Comparison of ENCODE assay signal across 8 mouse cellular contexts in genomic region chr8:105348450-105349095, GRCm38 (mm10). TPM values are rescaled to one million over a fixed set of nuclear protein-coding genes. Genes with fewer than 3 reads are reported as not detected.
A peak's percentile ranks its signal among the peaks of the same experiment; 100 is the strongest.
DNase-seq lines count a peak whose midpoint lies in the region; ATAC-seq and TF ChIP-seq lines count a peak whose summit lies in the region.

Slc9a5 (plus strand) TSS chr8:105348843.

- H3K9ac ChIP-seq in ES-E14 (ENCODE audit: insufficient read depth, low read depth, low read length, poor library complexity, severe bottlenecking), result peak within 1 kb of the TSS; percentile 79
- H3K9ac ChIP-seq in lung, embryonic 14.5 days, result peak within 1 kb of the TSS; percentile 83

- H3K27ac ChIP-seq in ES-E14 (ENCODE audit: insufficient read depth, low read depth, low read length, poor library complexity, severe bottlenecking), result peak within 1 kb of the TSS; percentile 24; the same call in 1 of the 2 replicates
- H3K27ac ChIP-seq in heart, embryonic 10.5 days, result peak within 1 kb of the TSS; percentile 89
- peak within 1 kb of the TSS; percentile 96 for H3K27ac ChIP-seq in lung, embryonic 14.5 days (ENCODE audit: low read depth)

- peak within 1 kb of the TSS; percentile 90 for H3K4me2 ChIP-seq in lung, embryonic 14.5 days

- DNase-seq in 3T3-L1 (ENCODE audit: low read depth, low spot score) (peak; percentile 81), ES-E14 (ENCODE audit: low read depth, low spot score) (no peak)
- peak; percentile 67 to 68 for DNase-seq in cerebellum, postnatal 36 days
- DNase-seq in heart, embryonic 10.5 days (ENCODE audit: low spot score), result peak; percentile 91
- DNase-seq in kidney, postnatal 25 days, result peak; percentile 47 to 58
- DNase-seq in lung, embryonic 14.5 days, result peak; percentile 92
- peak; percentile 56 to 61 for DNase-seq in right cerebral cortex, adult 2 months (ENCODE audit: low spot score in 2 of 2)
- DNase-seq in urinary bladder, postnatal 14 days (ENCODE audit: low spot score), result no peak

- peak; percentile 5 for ATAC-seq in lung, embryonic 14.5 days (ENCODE audit: insufficient read depth)

- H3K9me3 ChIP-seq in ES-E14 (ENCODE audit: control insufficient read depth, insufficient read depth, low read depth, low read length), result no peaks in the 10 kb centered on the region
- H3K9me3 ChIP-seq in heart, embryonic 10.5 days, result no peaks in the 10 kb centered on the region
- no peaks in the 10 kb centered on the region for H3K9me3 ChIP-seq in lung, embryonic 14.5 days (ENCODE audit: low read depth, low read length)

- H3K4me3 ChIP-seq in ES-E14 (ENCODE audit: insufficient read depth in 1 of 2, low read depth in 1 of 2, low read length in 2 of 2, poor library complexity in 1 of 2, severe bottlenecking in 1 of 2), result peak within 1 kb of the TSS; percentile 86 to 90
- peak within 1 kb of the TSS; percentile 72 for H3K4me3 ChIP-seq in heart, embryonic 10.5 days
- peak within 1 kb of the TSS; percentile 84 for H3K4me3 ChIP-seq in lung, embryonic 14.5 days (ENCODE audit: low read depth, low read length)

- WGBS in heart, embryonic 10.5 days, result under 1% methylated on average over 34 of the region's 34 CpGs
- under 1% methylated on average over 34 of the region's 34 CpGs for WGBS in lung, embryonic 14.5 days

- in situ Hi-C loops in ES-E14 (cut with MboI; ENCODE audit: low sequenced_read_pairs in 2 of 2, unreplicated experiment in 2 of 2), result no loop called here

- H3K36me3 ChIP-seq in ES-E14 (ENCODE audit: control insufficient read depth, insufficient read depth, low read length, poor library complexity, severe bottlenecking), result no peaks in the 10 kb centered on the region
- no peaks in the 10 kb centered on the region for H3K36me3 ChIP-seq in heart, embryonic 10.5 days
- H3K36me3 ChIP-seq in lung, embryonic 14.5 days (ENCODE audit: insufficient read depth), result peaks cover 9% of the 10 kb centered on the region; the same call in 1 of the 2 replicates

- TF ChIP-seq CTCF in lung, embryonic 14.5 days (IDR thresholded peaks at IDR 0.05; ENCODE audit: low read depth), result peak; percentile 50

- peaks cover 0 to 7% of the 10 kb centered on the region in 2 experiments; a peak in 3 of 4 replicates for H3K4me1 ChIP-seq in ES-E14 (ENCODE audit: control insufficient read depth in 2 of 2, insufficient read depth in 2 of 2, low read length in 2 of 2, poor library complexity in 1 of 2)
- H3K4me1 ChIP-seq in heart, embryonic 10.5 days, result peaks cover 56% of the 10 kb centered on the region
- peaks cover 21% of the 10 kb centered on the region for H3K4me1 ChIP-seq in lung, embryonic 14.5 days (ENCODE audit: insufficient read depth)

- no peaks in the 10 kb centered on the region for H3K27me3 ChIP-seq in heart, embryonic 10.5 days (ENCODE audit: insufficient read depth, poor library complexity, severe bottlenecking)
- H3K27me3 ChIP-seq in lung, embryonic 14.5 days (ENCODE audit: insufficient read depth, low read length), result peaks cover 4% of the 10 kb centered on the region; the same call in 1 of the 2 replicates

TF ChIP-seq in ES-E14, 5 proteins besides CTCF, POLR2A, EP300 and RAD21:
- TF ChIP-seq ZNF384 (IDR thresholded peaks at IDR 0.05; ENCODE audit: low read depth, low read length) (no peak), ZC3H11A (IDR thresholded peaks at IDR 0.05; ENCODE audit: borderline replicate concordance, low read depth, low read length) (no peak), CHD2 (IDR thresholded peaks at IDR 0.05; ENCODE audit: low read depth, low read length) (no peak), HCFC1 (IDR thresholded peaks at IDR 0.05; ENCODE audit: borderline replicate concordance, insufficient read depth, low read length) (no peak), MAFK (IDR thresholded peaks at IDR 0.05; ENCODE audit: insufficient read depth, low read depth, low read length) (no peak)

RNA-seq across cellular contexts. Expression of gene Slc9a5, which starts in this region (rescaled TPM):
- total RNA-seq in ES-E14 (2012; rRNA removed), result 5.8 and 11.7 TPM in 2 replicates
- 1.8 and 2.4 TPM in 2 replicates for polyA plus RNA-seq in heart, embryonic 10.5 days (2016; fragmentation: Nextera tagmentation; extraction: Ambion mirVana)
- polyA plus RNA-seq in lung, embryonic 14.5 days (2014; fragmentation: Nextera tagmentation; extraction: Ambion mirVana), result 9.9 and 10.9 TPM in 2 replicates

Comparison
In these comparisons a context has a peak if more than half of its experiments do, and no peak if none do; other contexts are left out.
1. DNase-seq: peak in 3T3-L1 (single experiment), cerebellum, postnatal 36 days (2 of 2), heart, embryonic 10.5 days (single experiment), kidney, postnatal 25 days (2 of 2), lung, embryonic 14.5 days (single experiment) and right cerebral cortex, adult 2 months (2 of 2); none in ES-E14 (single experiment) and urinary bladder, postnatal 14 days (single experiment).
2. H3K27ac ChIP-seq: peak in every context shown above with its lines; median percentile 96 in lung, embryonic 14.5 days; 89 in heart, embryonic 10.5 days; 24 in ES-E14.
3. Peak in every context shown above with its lines, with median percentiles within 50 percentile points of each other: H3K4me3 ChIP-seq.